Mouse (Mus musculus) c-Kit-positive CD71-positive TER-119-negative erythroid progenitor cells, embryonic 14.5 days (primary cell): ENCODE results near the gene Kcng3.

Source experiments
- DNase-seq: peaks from one replicate; pipeline ENCODE4 v3.0.0-alpha.2; 2013; ENCODE audit warnings: low read depth

Gene Kcng3

DNA sequence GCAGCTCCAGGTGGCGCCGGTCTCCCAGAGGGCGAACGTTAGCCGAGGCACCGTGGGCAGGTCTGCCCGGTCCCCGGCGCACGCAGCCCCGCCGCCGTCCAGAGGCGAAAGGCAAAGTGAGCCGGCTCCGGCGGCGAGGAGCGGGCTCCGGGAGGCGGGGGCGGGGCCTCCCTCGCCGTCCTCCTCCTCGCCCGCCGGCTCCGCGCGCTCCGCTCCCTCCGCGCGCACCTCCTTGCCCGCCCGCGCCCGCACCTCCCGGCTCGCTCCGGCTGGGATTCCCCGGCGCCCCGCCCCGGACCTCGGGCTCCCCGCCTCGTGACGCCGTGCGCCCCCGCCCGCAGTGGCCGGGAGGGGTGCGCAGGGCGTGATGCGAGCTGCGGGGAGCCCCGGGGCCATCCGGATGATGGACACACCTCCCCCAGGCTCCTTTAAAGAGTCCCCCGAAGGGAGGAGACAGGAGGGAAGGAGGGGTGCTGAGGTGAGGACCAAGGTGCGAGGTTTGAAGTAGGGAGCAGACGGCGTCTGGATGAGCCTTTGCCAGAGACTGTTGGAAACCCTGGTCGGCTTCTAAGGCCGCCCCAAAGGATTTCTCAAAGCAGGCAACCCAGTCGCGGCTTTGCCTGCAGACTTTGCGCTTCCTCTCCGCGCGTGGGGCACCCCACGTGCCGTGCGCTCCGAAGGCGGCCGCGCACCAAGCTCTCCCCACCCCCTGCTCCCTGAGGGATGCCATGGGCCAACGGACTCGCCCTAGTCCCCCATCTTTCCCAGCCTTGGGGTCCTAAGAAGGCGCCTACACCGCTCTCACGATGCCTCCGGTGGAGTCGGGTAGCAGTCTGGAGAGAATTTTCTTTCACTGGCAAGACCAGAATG lies at the start of gene Kcng3:
TSS of gene Kcng3 (minus strand) at position 113 of the 870 bp plus-strand sequence.
- no peak for DNase-seq

DNA sequence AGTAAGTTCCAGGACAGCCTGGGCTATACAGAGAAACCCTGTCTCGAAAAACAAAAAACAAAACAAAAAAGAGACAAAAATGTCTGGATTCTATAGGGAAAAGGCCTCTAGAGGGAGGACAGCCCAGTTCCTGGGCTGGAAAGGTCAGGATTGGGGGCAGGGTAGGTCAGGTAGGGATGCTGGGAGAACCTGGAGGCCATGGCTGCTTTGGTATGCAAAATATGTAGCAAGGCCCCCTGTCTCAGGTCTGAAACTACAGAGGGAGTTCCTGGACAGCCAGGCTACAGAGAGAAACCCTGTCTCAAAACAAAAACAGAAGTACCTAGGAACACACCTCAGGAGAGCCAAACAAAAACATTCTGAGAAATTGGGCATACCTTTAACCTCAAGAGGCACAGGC lies 45.7 kb upstream of the Kcng3 start:
- no peak for DNase-seq

DNA sequence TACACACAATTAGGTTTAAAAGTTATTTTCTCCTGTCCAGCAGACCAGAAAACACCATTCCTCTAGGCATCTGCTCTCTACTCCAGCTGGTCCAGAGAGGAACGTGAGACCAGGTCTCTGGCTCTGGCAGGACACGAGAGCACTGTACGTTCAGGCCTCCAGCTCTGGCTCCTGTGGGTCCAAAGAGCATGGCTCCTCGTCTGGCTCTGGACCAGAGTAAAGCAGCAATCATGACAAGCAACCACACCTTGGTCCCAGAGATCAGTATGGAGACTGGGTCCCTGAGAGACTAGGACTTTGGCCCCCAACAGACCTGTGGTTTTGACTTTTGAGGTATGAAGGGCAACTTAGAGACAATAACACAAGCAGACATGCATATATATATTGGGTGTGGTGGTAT lies 41.0 kb upstream of the Kcng3 start:
- no peak for DNase-seq

DNA sequence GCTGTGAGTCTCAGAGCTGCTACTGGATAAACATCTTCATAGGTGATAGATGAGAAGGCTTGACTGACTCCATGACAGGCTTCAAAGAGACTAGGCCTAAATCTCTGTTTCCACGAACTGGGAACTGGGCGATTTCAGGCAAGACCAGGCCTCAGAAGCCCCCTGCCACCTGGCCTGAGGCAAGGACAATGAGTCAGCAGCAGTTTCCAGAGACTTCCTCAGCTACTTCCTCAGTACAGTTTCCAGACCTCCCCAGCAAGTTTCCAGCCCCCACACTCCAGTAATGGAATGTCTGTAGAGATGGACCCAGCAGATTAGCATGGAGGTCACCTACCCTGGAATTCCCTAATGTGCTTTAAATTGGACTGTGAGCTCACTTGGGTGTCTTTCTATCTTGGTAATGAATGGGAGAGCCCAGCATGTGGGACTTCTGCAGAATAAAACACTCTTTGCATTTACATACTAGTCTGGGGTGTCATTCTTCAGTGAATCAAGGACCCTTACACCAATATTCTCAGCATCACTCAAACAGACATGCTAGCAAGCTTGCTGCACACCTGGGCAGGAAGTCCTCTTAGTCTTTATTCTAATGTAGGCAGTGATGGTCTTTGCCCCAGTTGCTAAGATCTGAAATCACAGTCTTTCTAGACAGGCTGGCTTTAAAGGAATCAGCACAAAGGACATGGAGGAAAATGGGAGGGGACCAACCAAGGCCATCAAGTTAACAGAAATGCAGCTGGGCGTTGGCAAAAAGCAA lies 36.4 kb upstream of the Kcng3 start:
- no peak for DNase-seq

DNA sequence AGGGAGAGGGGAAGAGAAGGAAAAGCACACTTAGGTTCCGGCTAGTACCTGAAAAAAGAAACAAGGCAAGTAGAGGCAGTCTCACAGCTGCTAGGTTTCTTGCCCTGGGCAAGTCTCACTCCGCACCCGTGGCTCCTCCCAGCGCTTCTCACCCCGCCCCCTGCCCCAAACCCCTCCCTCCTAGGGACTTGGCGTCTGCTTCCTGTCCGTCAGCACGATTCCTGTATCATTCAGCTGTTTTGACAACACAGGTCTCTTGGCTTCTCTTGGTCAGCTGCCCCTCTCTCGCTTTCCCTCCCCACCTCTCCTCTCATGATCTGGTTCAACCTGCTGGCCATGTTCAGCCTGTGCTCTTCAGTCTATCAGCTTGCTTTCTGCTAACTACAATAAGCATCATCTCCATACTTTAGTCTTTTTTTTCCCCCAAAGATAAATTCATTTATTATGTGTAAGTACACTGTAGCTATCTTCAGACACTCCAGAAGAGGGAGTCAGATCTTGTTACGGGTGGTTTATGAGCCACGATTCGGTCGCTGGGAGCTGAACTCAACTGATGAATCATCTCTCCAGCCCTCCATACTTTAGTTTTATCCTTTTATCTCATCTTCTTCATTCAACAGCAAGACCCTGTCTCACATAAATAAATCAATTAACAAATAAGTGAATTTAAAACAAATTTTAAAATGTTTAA lies 35.0 kb upstream of the Kcng3 start:
- DNase-seq = peak; percentile 69

DNA sequence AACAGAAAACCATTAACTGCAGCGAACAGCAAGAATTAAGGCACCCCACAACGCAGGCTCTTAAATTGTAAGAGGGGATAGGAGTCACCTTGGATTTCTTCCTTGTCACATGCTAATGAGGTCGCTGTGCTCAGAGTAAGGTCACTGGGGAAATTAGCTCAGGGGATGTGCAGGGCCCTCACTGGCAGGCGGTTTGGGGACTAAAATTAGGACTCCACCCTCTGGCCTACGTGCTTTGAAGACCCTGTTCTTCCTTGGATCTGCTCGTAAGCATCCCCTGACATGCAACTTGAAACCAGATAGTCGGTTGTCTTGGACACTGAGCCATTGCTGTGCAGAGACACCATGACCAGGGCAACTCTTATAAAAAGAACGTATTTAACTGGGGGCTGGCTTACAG lies 33.1 kb upstream of the Kcng3 start:
- no peak for DNase-seq

DNA sequence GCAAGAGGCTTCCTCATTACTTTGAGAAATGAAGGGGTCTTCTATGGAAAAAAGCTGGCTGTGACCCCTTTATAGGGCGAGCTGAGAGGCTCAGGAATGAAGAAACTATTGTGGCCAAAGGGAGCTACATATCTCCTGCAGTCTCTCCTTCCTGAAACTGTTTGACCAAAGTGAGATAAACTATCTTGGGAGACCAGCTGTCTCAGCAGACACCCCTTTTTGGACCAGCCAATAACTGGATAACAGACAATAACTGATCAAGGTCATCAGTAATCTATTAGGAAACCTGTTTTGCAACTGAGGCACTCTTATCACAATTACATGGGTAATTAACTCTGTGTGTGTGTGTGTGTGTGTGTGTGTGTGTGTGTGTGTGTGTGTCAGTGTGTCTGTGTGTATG lies 27.2 kb upstream of the Kcng3 start:
- DNase-seq = peak; percentile 78

DNA sequence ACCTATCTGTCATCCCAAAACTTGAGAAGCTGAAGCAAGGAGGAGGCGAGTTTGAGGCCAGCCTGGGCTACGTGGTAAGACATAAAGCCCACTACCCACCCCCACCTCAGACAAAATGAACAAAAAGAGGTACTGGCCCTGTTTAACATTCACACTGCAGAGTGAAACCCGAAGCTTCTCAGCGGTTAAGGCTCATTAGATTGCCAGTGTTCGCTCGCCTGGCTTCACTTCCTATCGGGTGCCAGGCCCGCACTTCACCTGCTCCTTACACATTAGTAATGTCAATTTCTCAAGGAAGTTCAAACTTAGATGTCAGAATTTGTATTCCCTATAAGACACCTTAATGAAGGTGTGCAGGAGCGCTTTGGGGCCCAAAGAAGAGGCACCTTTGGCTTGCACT lies 25.7 kb upstream of the Kcng3 start:
- DNase-seq = no peak

DNA sequence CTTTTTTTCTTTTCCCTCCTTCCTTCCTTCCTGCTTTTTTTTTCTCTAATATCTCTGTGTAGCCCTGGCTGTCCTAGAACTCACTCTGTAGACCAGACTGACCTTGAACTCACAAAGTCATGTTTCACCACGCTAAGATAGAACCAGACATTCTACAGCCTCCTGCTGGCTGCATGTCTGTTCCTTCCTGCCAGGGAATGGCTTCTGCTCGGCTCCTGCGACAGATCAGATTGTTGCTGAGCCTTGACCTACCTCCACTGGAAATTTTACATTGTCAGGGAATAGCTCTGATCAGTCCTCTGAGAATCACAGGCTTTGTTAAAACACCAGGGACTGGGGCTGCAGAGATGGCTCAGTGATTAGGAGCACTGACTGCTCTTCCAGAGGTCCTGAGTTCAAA lies 24.0 kb upstream of the Kcng3 start:
- no peak for DNase-seq

DNA sequence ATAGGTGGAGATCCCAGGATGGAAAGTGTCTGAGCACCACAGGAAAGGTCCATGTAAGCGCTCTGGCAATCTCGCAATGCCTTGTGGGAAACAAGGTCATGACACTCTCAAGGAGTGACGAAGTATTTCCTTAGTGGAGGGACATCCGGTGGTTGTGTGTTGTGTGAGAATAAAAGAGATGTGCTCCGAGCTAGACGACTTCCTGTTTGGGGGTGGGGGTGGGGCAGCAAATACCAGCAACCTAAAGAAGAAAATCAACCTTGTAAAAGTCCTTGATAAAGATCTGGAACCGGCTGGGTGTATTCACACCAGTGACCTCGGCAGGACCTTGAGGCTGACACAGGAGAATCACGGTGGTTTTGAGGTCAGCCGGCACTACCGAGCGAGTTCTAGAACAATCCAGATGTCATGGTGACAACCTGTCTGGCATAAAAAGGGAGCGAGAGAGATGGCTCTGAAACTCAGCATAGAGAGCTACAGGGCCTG lies 23.0 kb upstream of the Kcng3 start:
- no peak for DNase-seq

DNA sequence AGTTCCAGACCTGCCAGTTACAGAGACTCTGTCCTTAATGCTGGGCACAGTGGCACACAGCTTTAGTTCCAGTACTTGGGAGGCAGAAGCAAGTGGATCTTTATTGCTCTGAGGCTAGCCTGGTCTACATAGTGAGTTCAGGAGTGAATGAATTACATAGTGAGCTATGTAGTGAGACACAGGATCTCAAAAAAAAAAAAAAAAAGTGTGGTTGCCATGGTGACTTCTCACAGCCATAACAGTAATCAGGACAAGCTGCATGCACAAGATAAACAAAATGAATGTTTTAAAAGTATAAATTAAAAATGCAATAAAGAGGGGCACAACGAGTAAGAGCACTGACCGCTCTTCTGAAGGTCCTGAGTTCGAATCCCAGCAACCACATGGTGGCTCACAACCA lies 21.9 kb upstream of the Kcng3 start:
- DNase-seq = no peak

DNA sequence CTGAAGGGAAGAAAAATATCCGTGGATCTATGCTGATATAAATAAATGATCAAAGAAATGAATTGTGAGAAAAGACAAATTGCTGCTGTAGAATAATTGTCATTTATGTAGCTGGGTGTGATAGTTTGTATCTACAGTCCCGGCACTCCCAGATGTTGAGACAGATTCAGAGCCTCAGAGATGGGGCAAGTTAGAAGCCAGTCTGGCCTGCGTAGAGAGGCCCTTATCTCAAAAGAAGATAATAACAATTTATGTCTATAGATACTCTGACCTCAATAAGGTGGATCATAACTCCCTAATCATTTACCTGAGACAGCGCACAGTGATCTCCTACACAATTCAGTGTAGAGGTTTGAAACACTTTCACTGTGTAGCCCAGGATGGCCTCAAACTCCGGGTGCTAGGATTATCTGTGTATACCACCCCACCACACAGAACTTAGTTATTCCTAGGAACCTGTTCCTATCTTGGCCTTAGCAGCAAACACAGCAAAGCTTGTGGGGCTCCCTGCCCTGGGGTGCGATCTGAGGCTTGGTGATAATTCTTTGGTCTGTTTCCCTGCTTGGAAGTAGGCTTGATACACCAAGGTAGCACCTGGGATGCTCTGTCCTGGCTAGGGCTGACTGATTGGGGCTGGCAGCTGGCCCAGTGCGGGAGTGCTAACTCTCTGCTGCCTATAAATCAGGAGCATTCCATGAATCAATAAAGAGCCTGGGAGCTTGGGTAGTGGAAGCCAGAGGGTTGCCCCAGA lies 19.4 kb upstream of the Kcng3 start:
- no peak for DNase-seq

DNA sequence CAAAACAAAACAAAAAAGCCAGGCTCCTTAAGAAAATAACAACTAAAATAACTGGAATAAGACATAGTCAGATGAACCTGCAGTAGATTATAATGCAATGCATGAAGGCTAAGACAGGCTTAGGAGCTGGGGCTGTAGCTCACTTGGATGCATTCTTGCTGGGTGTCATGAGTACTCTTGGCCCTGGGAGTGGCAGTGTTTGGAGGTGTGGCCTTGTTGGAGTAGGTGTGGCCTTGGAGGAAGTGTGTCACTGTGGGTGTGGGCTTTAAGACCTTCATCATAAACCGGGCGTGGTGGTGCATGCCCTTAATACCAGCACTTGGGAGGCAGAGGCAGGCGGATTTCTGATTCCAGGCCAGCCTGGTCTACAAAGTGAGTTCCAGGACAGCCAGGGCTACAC lies 18.3 kb upstream of the Kcng3 start:
- DNase-seq = no peak

DNA sequence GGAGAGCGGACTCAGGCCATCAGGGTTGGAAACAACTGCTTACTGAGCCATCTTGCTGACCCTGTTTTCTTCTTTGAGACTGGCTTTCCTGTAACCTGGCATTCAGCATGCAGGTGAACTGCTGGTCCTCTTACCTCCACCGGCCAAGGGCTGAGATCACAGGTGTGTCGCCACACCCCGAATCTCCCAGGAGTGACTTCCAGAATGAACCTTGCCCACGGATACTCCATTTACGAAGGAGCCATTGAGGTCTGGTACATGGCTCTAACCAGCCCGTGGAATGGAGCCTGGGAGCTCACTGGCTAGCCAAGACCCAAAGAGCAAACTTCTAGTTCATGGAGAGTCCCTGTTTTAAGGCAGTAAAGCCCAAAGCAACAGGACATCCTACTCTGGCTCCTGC lies 15.7 kb upstream of the Kcng3 start:
- DNase-seq = no peak

DNA sequence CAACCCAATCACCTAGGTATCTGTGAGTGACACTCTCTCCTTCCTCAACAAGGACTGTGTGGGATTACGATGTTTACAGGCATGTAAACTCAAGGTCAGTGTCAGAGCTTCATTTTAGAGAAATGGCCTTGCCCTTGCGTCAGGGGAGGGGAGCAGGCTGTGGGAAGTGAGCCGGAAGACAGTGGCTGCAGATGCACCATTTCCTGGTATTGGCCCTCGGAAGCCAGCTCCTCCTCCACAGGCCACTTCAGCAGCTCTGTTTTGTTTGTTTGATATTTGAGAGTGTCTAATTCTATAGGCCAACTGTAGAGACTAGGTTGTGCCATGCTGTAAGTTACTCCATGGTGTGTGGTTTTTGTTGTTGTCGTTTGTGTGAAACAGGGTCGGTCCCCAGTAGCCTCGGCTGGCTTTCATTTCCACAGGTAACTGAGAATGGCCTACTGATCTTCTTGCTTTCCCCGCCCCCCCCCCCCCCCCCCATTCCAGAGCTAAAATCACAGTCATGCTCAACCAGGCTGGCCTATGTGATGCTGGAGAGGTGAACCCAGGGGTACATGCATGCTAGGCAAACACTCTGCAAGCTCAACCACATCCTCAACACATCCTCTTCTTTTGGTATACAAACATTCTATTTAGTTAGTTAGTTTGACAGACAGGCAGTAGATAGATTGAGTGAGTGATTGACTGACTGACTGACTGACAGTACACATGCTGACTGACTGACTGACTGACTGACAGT lies 14.9 kb upstream of the Kcng3 start:
- no peak for DNase-seq

DNA sequence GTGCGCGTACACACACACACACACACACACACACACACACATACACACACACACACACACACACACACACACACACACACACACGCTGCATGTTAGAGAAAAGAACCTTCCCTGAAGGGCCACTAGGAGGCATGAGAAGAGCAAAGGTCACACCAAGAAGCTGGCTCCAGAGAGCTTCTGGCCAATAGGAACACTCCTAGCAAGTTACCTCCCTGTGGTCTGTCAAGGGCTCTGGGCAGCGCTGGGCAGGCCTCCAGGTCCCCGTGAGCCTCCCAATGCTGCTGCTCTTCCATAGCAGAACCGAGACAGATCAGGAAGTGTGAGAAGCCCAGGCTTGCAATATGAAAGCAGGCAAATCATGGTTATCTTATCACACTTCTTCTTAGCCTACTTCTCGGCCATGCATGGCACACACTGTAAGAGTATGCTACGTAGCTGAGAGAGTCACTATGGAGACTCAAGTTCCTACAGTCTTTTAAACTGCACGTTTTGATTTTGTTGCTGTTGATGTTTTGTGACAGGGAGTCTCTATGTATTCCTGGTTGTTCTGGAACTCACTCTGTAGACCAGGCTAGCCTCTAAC lies 13.6 kb upstream of the Kcng3 start:
- DNase-seq = no peak

DNA sequence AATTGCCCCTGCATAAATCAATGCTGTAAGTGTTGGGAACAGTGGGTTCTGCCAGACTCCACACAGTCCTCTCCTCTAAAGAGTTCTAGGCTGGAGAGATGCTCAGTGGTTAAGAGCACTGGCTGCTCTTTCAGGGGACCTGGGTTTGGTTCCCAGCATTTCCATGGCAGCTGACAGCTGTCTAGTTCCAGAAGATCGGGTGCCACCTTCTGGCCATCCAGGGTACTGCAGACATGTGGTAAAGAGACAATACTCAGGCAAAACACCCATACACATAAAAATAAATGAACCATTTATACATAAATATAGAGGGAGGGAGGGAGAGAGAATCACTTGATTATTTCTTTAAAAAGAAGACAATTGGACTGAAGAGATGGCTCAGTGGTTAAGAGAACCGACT lies 5.7 kb upstream of the Kcng3 start:
- DNase-seq = no peak

DNA sequence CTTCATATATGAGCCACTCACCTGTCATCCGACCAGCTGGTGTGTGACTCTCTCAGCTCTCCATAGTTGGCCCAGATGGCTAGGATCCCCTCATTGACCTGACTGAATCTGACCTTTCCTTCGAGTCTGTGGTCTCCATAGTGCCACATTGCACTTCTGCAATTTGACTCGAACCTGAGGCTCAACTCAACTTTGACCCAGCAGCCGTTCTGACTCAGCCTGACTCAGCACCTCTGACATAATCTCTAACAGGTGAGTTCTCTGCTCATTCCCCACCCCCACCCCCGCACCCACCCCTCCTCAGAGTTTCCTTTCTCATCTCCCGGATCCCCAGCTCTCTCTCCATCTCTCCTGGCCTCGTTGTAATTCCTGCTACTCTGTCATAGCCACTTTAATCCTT lies 4.7 kb upstream of the Kcng3 start:
- DNase-seq = no peak

DNA sequence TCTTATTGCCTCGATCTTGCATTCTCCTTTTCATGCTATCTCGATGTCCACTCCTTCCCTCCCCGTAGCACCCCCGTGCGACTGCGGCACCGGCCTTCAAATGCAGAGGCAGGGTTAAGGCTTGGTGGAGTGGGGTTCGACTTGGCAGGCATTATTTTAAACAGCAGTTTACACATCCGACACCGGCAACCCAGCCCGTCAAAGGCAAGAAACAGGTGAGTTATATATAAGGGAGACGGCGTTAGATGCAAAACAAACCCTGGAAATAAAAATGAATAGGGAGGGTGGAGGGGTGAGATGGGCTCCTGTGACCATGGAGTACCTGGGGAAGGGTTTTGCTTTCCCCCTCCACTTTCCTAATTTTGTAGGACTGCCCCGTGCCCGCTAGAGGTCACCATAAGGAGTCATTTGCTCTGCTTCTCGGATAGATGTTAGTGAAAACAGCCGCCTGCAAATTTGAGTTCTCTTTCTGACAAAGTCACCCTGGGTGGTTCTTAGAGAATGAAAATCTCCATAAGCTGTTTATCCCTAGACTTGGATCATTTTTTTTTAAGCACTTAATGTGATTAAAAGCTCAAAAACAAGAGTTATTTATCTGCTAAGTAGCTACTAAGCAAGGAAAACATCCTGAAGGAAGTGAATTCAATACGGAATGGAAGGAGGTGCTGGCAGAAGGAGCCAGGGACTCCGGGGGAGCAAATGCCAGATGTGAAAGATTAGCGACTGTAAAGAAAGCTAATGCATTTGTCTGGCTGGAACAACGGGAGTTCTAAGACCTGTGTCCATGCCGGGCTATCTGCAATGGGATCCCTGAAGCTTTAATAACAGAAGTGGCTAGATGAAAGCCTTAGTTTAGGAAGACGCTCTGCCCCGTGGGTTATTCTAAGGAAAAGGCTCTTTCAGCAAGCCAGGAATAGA lies 1.2 kb upstream of the Kcng3 start:
- DNase-seq = peak; percentile 49
